Comparison of ENCODE assay signal across 10 mouse cellular contexts in the genomic region with DNA sequence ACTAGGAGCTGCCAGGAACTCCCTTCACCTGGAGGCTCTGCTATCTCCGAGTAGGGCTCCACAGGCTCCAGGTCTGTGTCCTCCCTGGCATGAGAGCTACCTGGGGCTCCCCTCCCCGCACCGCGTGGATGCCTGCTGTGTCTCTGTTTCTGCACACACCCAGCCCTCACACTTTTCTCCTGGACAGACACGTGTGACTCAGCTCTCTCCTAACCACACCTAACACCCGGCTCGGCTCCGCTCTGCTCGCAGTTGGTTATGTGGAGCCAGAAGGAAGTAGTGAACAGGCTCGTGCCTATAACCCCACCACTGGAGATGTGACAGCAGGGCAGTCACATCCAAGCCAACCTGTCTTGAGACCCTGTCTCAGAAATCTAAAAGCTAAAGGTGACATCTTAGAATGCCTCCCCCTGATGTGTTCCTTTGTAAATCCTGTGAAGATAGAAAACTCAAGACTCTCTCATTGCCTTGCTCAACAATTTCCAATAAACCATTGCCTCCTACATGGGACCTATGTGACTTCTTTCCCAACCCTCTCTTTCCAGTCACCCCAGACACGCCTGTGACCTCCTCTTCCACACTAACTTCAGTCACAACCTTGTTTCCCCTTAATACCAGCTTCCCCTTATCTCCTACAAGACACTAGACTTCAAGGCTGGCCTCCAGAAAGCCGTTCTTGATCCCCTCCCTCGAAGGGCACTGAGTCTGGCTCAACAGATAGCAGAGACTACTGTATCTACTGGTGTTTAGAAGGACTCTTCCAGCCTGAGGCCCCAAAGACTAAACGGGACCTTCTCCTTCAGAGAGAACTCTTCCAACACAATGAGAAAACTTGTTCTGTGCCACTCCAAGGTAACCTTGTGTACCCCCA. TPM values are rescaled to one million over a fixed set of nuclear protein-coding genes. Genes with fewer than 3 reads are reported as not detected.
A peak's percentile ranks its signal among the peaks of the same experiment; 100 is the strongest.
DNase-seq lines count a peak whose midpoint lies in the region; ATAC-seq and TF ChIP-seq lines count a peak whose summit lies in the region.
"Had no signal": no experiment of that assay in that cellular context is flagged by ENCODE, and none has a peak within 500 bp of the region (broad histone marks: within the 10 kb centered on the region; RNA-seq: fewer than 3 reads in every experiment).

No protein-coding gene starts in this region.

- no peak overlapping the region for H3K27ac ChIP-seq in cerebellum, adult 2 months (ENCODE audit: insufficient read depth, low read length)
- no peak overlapping the region for H3K27ac ChIP-seq in midbrain, embryonic 11.5 days (ENCODE audit: low read depth, low read length)
- H3K27ac ChIP-seq in midbrain, embryonic 13.5 days: no peak overlapping the region
- H3K27ac ChIP-seq in forebrain, embryonic 15.5 days (replicated peaks): no peak overlapping the region
- H3K27ac ChIP-seq: embryonic facial prominence, embryonic 12.5 days; neural tube, embryonic 13.5 days had no signal

- DNase-seq in cerebellum, adult 8-10 months: peak; percentile 13
- DNase-seq in cerebellum, adult 2 months: no peak
- peak; percentile 85 for DNase-seq in midbrain, embryonic 11.5 days (ENCODE audit: low spot score, missing footprints)
- no peak for DNase-seq in kidney, adult 11 months

- ATAC-seq in midbrain, embryonic 11.5 days (ENCODE audit: low FRiP score): no peak
- no peak for ATAC-seq in midbrain, embryonic 13.5 days
- ATAC-seq in erythroblast, adult 5-6 weeks (replicated peaks; ENCODE audit: low FRiP score, poor library complexity, severe bottlenecking): peak; percentile 73
- no peak for ATAC-seq in forebrain, embryonic 15.5 days (replicated peaks)

- H3K4me2 ChIP-seq in midbrain, embryonic 11.5 days: no peak overlapping the region
- no peak overlapping the region for H3K4me2 ChIP-seq in midbrain, embryonic 13.5 days (replicated peaks)
- H3K4me2 ChIP-seq in myocyte (ENCODE audit: low read depth): no peak overlapping the region
- H3K4me2 ChIP-seq in forebrain, embryonic 15.5 days (replicated peaks): no peak overlapping the region
- H3K4me2 ChIP-seq: embryonic facial prominence, embryonic 12.5 days had no signal

- no peak for TF ChIP-seq CTCF in cerebellum, adult 2 months (IDR thresholded peaks at IDR 0.05; ENCODE audit: borderline replicate concordance, insufficient read depth, low read depth, low read length)

- WGBS in cerebellum, adult 2 months: 61% methylated on average over 14 of the region's 14 CpGs
- WGBS in midbrain, embryonic 11.5 days: 50% methylated on average over 14 of the region's 14 CpGs
- 52% methylated on average over 14 of the region's 14 CpGs for WGBS in midbrain, embryonic 13.5 days
- 39% methylated on average over 14 of the region's 14 CpGs for WGBS in forebrain, embryonic 15.5 days

- H3K9ac ChIP-seq in midbrain, embryonic 11.5 days (ENCODE audit: low read length): no peak overlapping the region
- H3K9ac ChIP-seq in midbrain, embryonic 13.5 days (replicated peaks): no peak overlapping the region
- no peak overlapping the region for H3K9ac ChIP-seq in forebrain, embryonic 15.5 days (replicated peaks)
- H3K9ac ChIP-seq: embryonic facial prominence, embryonic 12.5 days had no signal

- no peaks in the 10 kb centered on the region for H3K79me2 ChIP-seq in myocyte (ENCODE audit: control insufficient read depth, insufficient read depth)

- no peak overlapping the region for H3ac ChIP-seq in myocyte (ENCODE audit: control insufficient read depth, insufficient read length)

- no peak for TF ChIP-seq POLR2A in cerebellum, adult 2 months (IDR thresholded peaks at IDR 0.05; ENCODE audit: borderline replicate concordance, insufficient read depth, low read length)
- no peak for TF ChIP-seq POLR2A in myocyte (IDR thresholded peaks at IDR 0.05; ENCODE audit: insufficient read length, low read depth)

- H3K9me3 ChIP-seq in midbrain, embryonic 11.5 days (ENCODE audit: control insufficient read depth, low read length): no peaks in the 10 kb centered on the region
- H3K9me3 ChIP-seq in midbrain, embryonic 13.5 days: no peaks in the 10 kb centered on the region
- H3K9me3 ChIP-seq in forebrain, embryonic 15.5 days: no peaks in the 10 kb centered on the region
- H3K9me3 ChIP-seq: embryonic facial prominence, embryonic 12.5 days; neural tube, embryonic 13.5 days had no signal

- H3K4me3 ChIP-seq in cerebellum, adult 2 months (replicated peaks; ENCODE audit: insufficient read depth, low read depth, low read length): no peak overlapping the region
- no peak overlapping the region for H3K4me3 ChIP-seq in midbrain, embryonic 11.5 days (ENCODE audit: low read depth, low read length)
- H3K4me3 ChIP-seq in midbrain, embryonic 13.5 days (replicated peaks): no peak overlapping the region
- H3K4me3 ChIP-seq in myocyte: no peak overlapping the region
- H3K4me3 ChIP-seq in forebrain, embryonic 15.5 days: no peak overlapping the region

- no peaks in the 10 kb centered on the region for H3K27me3 ChIP-seq in cerebellum, adult 2 months (ENCODE audit: control insufficient read depth, insufficient read depth, low read length)
- H3K27me3 ChIP-seq in midbrain, embryonic 11.5 days (ENCODE audit: control insufficient read depth, insufficient read depth, low read length): peaks cover 68% of the 10 kb centered on the region
- H3K27me3 ChIP-seq in midbrain, embryonic 13.5 days: peaks cover 77% of the 10 kb centered on the region
- H3K27me3 ChIP-seq in myocyte (ENCODE audit: control insufficient read depth, insufficient read depth, insufficient read length): peaks cover 20% of the 10 kb centered on the region
- peaks cover 60% of the 10 kb centered on the region for H3K27me3 ChIP-seq in forebrain, embryonic 15.5 days

- H3K4me1 ChIP-seq in cerebellum, adult 2 months (ENCODE audit: control insufficient read depth, insufficient read depth, low read length): peaks cover 23% of the 10 kb centered on the region
- H3K4me1 ChIP-seq in midbrain, embryonic 11.5 days (ENCODE audit: control insufficient read depth, insufficient read depth, low read length): peaks cover 14% of the 10 kb centered on the region
- H3K4me1 ChIP-seq in midbrain, embryonic 13.5 days (replicated peaks): peaks cover 47% of the 10 kb centered on the region
- peaks cover 39% of the 10 kb centered on the region for H3K4me1 ChIP-seq in forebrain, embryonic 15.5 days

- H3K36me3 ChIP-seq in midbrain, embryonic 11.5 days (ENCODE audit: control insufficient read depth, insufficient read depth, low read length): no peaks in the 10 kb centered on the region
- H3K36me3 ChIP-seq in midbrain, embryonic 13.5 days: peaks cover 41% of the 10 kb centered on the region
- peaks cover 5% of the 10 kb centered on the region for H3K36me3 ChIP-seq in myocyte (ENCODE audit: control insufficient read depth, insufficient read depth)
- peaks cover 13% of the 10 kb centered on the region for H3K36me3 ChIP-seq in forebrain, embryonic 15.5 days

TF ChIP-seq in myocyte, 11 proteins besides CTCF, POLR2A, EP300 and RAD21 (continues in another document):
- no peak for TF ChIP-seq E2F4 (IDR thresholded peaks at IDR 0.05; ENCODE audit: insufficient read depth)

RNA-seq across cellular contexts. Expression of gene Nfkb2, which starts 11.0 kb away (rescaled TPM):
- polyA plus RNA-seq in cerebellum, adult 2 months (2012; rRNA removed): 4.2 TPM in 2 replicates
- 3.2 and 3.9 TPM in 2 replicates for polyA plus RNA-seq in midbrain, embryonic 11.5 days (2014; fragmentation: Nextera tagmentation; extraction: Ambion mirVana)
- polyA plus RNA-seq in midbrain, embryonic 13.5 days (2015; fragmentation: Nextera tagmentation; extraction: Ambion mirVana): 1.8 and 2.3 TPM in 2 replicates
- 0.96 and 1.0 TPM in 2 replicates for total RNA-seq in erythroblast, adult 5-6 weeks (2015; ENCODE audit: low replicate concordance)
- 2.8 and 3.1 TPM in 2 replicates for total RNA-seq in erythroblast, adult 5-6 weeks (2017; ENCODE audit: low replicate concordance)
- polyA plus RNA-seq in myocyte (2012; fragmentation: generic; extraction: Trizol): 67.2 TPM
- polyA plus RNA-seq in forebrain, embryonic 15.5 days (2015; fragmentation: Nextera tagmentation; extraction: Ambion mirVana): 1.9 and 2.2 TPM in 2 replicates

RNA-seq across cellular contexts. Expression of gene Psd, which starts 11.8 kb away (rescaled TPM):
- 194 and 207 TPM in 2 replicates for polyA plus RNA-seq in cerebellum, adult 2 months (2012; rRNA removed)
- 10.7 and 11.0 TPM in 2 replicates for polyA plus RNA-seq in midbrain, embryonic 11.5 days (2014; fragmentation: Nextera tagmentation; extraction: Ambion mirVana)
- polyA plus RNA-seq in midbrain, embryonic 13.5 days (2015; fragmentation: Nextera tagmentation; extraction: Ambion mirVana): 61.7 and 69.0 TPM in 2 replicates
- 0.63 TPM in 1 of 2 replicates, not detected in the other for total RNA-seq in erythroblast, adult 5-6 weeks (2015; ENCODE audit: low replicate concordance)
- 0.70 TPM in 1 of 2 replicates, not detected in the other for total RNA-seq in erythroblast, adult 5-6 weeks (2017; ENCODE audit: low replicate concordance)
- polyA plus RNA-seq in myocyte (2012; fragmentation: generic; extraction: Trizol): 11.7 TPM
- polyA plus RNA-seq in forebrain, embryonic 15.5 days (2015; fragmentation: Nextera tagmentation; extraction: Ambion mirVana): 78.2 and 79.9 TPM in 2 replicates

RNA-seq across cellular contexts. Expression of gene Fbxl15, which starts 12.9 kb away (rescaled TPM):
- polyA plus RNA-seq in cerebellum, adult 2 months (2012; rRNA removed): 38.8 and 41.7 TPM in 2 replicates
- 20.0 and 25.5 TPM in 2 replicates for polyA plus RNA-seq in midbrain, embryonic 11.5 days (2014; fragmentation: Nextera tagmentation; extraction: Ambion mirVana)
- 40.8 and 44.2 TPM in 2 replicates for polyA plus RNA-seq in midbrain, embryonic 13.5 days (2015; fragmentation: Nextera tagmentation; extraction: Ambion mirVana)
- total RNA-seq in erythroblast, adult 5-6 weeks (2015; ENCODE audit: low replicate concordance): not detected in 2 replicates
- not detected in 2 replicates for total RNA-seq in erythroblast, adult 5-6 weeks (2017; ENCODE audit: low replicate concordance)
- 15.3 TPM for polyA plus RNA-seq in myocyte (2012; fragmentation: generic; extraction: Trizol)
- 37.5 and 40.2 TPM in 2 replicates for polyA plus RNA-seq in forebrain, embryonic 15.5 days (2015; fragmentation: Nextera tagmentation; extraction: Ambion mirVana)

RNA-seq across cellular contexts. Expression of gene Cuedc2, which starts 23.4 kb away (rescaled TPM):
- polyA plus RNA-seq in cerebellum, adult 2 months (2012; rRNA removed): 258 and 262 TPM in 2 replicates
- 215 and 221 TPM in 2 replicates for polyA plus RNA-seq in midbrain, embryonic 11.5 days (2014; fragmentation: Nextera tagmentation; extraction: Ambion mirVana)
- polyA plus RNA-seq in midbrain, embryonic 13.5 days (2015; fragmentation: Nextera tagmentation; extraction: Ambion mirVana): 290 TPM in 2 replicates
- 8.1 and 8.4 TPM in 2 replicates for total RNA-seq in erythroblast, adult 5-6 weeks (2015; ENCODE audit: low replicate concordance)
- total RNA-seq in erythroblast, adult 5-6 weeks (2017; ENCODE audit: low replicate concordance): 23.6 and 39.4 TPM in 2 replicates
- polyA plus RNA-seq in myocyte (2012; fragmentation: generic; extraction: Trizol): 165 TPM
- 351 and 362 TPM in 2 replicates for polyA plus RNA-seq in forebrain, embryonic 15.5 days (2015; fragmentation: Nextera tagmentation; extraction: Ambion mirVana)

RNA-seq across cellular contexts. Expression of gene Mfsd13a, which starts 25.8 kb away (rescaled TPM):
- polyA plus RNA-seq in cerebellum, adult 2 months (2012; rRNA removed): 32.3 and 32.9 TPM in 2 replicates
- 4.3 and 5.5 TPM in 2 replicates for polyA plus RNA-seq in midbrain, embryonic 11.5 days (2014; fragmentation: Nextera tagmentation; extraction: Ambion mirVana)
- 7.8 and 9.2 TPM in 2 replicates for polyA plus RNA-seq in midbrain, embryonic 13.5 days (2015; fragmentation: Nextera tagmentation; extraction: Ambion mirVana)
- 5.4 and 9.6 TPM in 2 replicates for total RNA-seq in erythroblast, adult 5-6 weeks (2015; ENCODE audit: low replicate concordance)
- 1.4 and 1.8 TPM in 2 replicates for total RNA-seq in erythroblast, adult 5-6 weeks (2017; ENCODE audit: low replicate concordance)
- 1.9 TPM for polyA plus RNA-seq in myocyte (2012; fragmentation: generic; extraction: Trizol)
- 8.7 and 9.3 TPM in 2 replicates for polyA plus RNA-seq in forebrain, embryonic 15.5 days (2015; fragmentation: Nextera tagmentation; extraction: Ambion mirVana)

Comparison
In these comparisons a context has a peak if more than half of its experiments do, and no peak if none do; other contexts are left out.
1. DNase-seq: peak in cerebellum, adult 8-10 months (single experiment) and midbrain, embryonic 11.5 days (single experiment); none in cerebellum, adult 2 months (0 of 2) and kidney, adult 11 months (single experiment).
2. RNA of gene Nfkb2, which starts 11.0 kb away (polyA plus RNA-seq): 67.2 TPM in myocyte (single experiment); 4.2 TPM in cerebellum, adult 2 months, 3.2 to 3.9 TPM in midbrain, embryonic 11.5 days, 1.8 to 2.3 TPM in midbrain, embryonic 13.5 days and 1.9 to 2.2 TPM in forebrain, embryonic 15.5 days; every median in the first group is over 10 times any median in the second.